Mouse (Mus musculus) heart, embryonic 15.5 days (tissue): ENCODE results near the gene Emb. TPM values are rescaled to one million over a fixed set of nuclear protein-coding genes. Genes with fewer than 3 reads are reported as not detected.
"Not testable (repeated sequence)": the region's sequence is repeated elsewhere in the genome, so short reads cannot be mapped to it uniquely, and the experiment has no call there.

ENCODE experiments used
- ATAC-seq: fragments of 200-750 bp; cut with Nextera tagmentation; replicated peaks from 2 replicates; pipeline ENCODE4 v1.8.0; 2017; ENCODE audit warnings: low read depth, moderate TSS enrichment; ENCODE audit not compliant: insufficient number of reproducible peaks, insufficient read depth, low FRiP score
- H3K27ac ChIP-seq: fragments of 300-500 bp; sonication (generic); 2 replicates; pipeline ENCODE4 v1.5.1; 2015; ENCODE audit warnings: mild to moderate bottlenecking, inconsistent platforms
- H3K27me3 ChIP-seq: fragments of 300-500 bp; sonication (generic); 2 replicates; pipeline ENCODE4 v1.6.1; 2015; ENCODE audit warnings: inconsistent platforms
- H3K36me3 ChIP-seq: fragments of 300-500 bp; sonication (generic); 2 replicates; pipeline ENCODE4 v1.6.1; 2015; ENCODE audit warnings: mild to moderate bottlenecking, inconsistent platforms
- H3K4me1 ChIP-seq: fragments of 300-500 bp; sonication (generic); replicated peaks from 2 replicates; pipeline ENCODE4 v1.6.1; 2015; ENCODE audit warnings: inconsistent platforms
- H3K4me2 ChIP-seq: fragments of 300-500 bp; sonication (generic); 2 replicates; pipeline ENCODE4 v1.6.1; 2015; ENCODE audit warnings: inconsistent platforms, mild to moderate bottlenecking, moderate library complexity
- H3K4me3 ChIP-seq: fragments of 300-500 bp; sonication (generic); 2 replicates; pipeline ENCODE4 v1.5.1; 2015; ENCODE audit warnings: mild to moderate bottlenecking, inconsistent platforms
- H3K9ac ChIP-seq: fragments of 300-500 bp; sonication (generic); 2 replicates; pipeline ENCODE4 v1.6.1; 2015; ENCODE audit warnings: mild to moderate bottlenecking, inconsistent platforms
- H3K9me3 ChIP-seq: fragments of 300-500 bp; sonication (generic); replicated peaks from 2 replicates; pipeline ENCODE4 v1.6.1; 2016; ENCODE audit warnings: inconsistent platforms
- WGBS: fragments of 180-500 bp; shearing (Covaris S2); methylation state at CpG from one replicate; pipeline ENCODE4 v1.1.7; 2015; ENCODE audit warnings: mixed read lengths; 5-methylcytosine and 5-hydroxymethylcytosine counted together
- polyA plus RNA-seq: library from polyadenylated mRNA; unstranded; fragments of >200 nt; fragmentation: Nextera tagmentation; extraction: Ambion mirVana; gene quantifications from 2 replicates; pipeline ENCODE4 v1.2.1, GENCODE M21; 2015

Gene Emb
- 5.7 and 12.6 TPM in 2 replicates for polyA plus RNA-seq

DNA sequence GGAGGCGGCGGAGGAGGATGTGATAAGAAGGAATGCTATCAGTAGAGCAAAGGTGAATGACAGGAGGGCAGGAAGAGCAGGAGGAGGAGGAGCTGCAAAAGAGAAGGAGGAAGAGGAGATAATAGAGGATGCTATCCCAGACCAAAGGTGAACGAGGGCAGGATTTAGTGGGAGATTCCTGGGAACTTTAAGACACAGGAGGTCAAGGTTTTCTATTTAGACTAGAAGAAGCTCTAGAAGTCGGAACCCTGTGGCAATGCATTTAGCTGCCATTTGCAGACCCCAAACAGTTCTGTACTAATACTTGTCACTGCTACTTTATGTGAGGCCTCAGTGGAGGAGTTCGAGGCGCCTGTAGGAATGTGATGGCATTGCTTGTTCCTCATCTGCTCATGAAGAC is at the start of gene Emb:
Gene Emb (plus strand): TSS at position 301 of the 400 bp plus-strand sequence.
- Histone ChIP-seq H3K4me2 (no peak within 1 kb of the TSS), H3K4me1 (no peaks in the 10 kb centered on the region), H3K27me3 (no peaks in the 10 kb centered on the region), H3K27ac (no peak within 1 kb of the TSS), H3K9me3 (no peaks in the 10 kb centered on the region), H3K9ac (no peak within 1 kb of the TSS), H3K4me3 (no peak within 1 kb of the TSS), H3K36me3 (no peaks in the 10 kb centered on the region)
- WGBS = 40% methylated on average over 6 of the region's 6 CpGs
- ATAC-seq = no peak

- no peaks in the 10 kb centered on the region for H3K9me3 ChIP-seq
- H3K9ac ChIP-seq = no peak overlapping the region
- 83% methylated on average over 5 of the region's 5 CpGs for WGBS
- no peak overlapping the region for H3K4me2 ChIP-seq
- no peaks in the 10 kb centered on the region for H3K36me3 ChIP-seq
- ATAC-seq = no peak
- H3K27ac ChIP-seq = no peak overlapping the region
- H3K27me3 ChIP-seq = no peaks in the 10 kb centered on the region
- H3K4me1 ChIP-seq = no peaks in the 10 kb centered on the region
- no peak overlapping the region for H3K4me3 ChIP-seq
These were observed 44.4 kb upstream of the Emb start for GRCm38 (mm10) chr13:117163906-117164305.

DNA sequence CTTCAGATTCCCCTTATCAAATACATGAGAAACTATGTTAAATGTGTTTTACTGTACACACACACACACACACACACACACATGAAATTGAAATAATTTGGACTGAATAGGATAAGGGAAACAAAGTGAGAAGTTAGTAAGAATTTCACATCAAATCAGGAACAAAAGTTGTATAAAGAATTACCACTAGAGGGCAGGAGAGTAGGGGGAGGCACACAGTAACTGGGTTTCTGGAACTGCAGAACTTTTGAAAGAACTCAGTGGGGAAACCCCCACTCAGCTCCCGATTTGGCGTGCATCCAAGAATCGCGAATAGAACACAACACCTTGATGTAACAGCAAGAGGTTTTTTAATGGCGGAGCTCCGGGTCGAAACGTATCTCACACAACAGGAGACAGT is 43.3 kb upstream of the Emb start:
- Histone ChIP-seq H3K4me2 (no peak overlapping the region), H3K4me1 (no peaks in the 10 kb centered on the region), H3K4me3 (no peak overlapping the region), H3K27me3 (no peaks in the 10 kb centered on the region), H3K9me3 (no peaks in the 10 kb centered on the region), H3K9ac (no peak overlapping the region), H3K27ac (no peak overlapping the region), H3K36me3 (no peaks in the 10 kb centered on the region)
- no peak for ATAC-seq
- 84% methylated on average over 8 of the region's 8 CpGs for WGBS

DNA sequence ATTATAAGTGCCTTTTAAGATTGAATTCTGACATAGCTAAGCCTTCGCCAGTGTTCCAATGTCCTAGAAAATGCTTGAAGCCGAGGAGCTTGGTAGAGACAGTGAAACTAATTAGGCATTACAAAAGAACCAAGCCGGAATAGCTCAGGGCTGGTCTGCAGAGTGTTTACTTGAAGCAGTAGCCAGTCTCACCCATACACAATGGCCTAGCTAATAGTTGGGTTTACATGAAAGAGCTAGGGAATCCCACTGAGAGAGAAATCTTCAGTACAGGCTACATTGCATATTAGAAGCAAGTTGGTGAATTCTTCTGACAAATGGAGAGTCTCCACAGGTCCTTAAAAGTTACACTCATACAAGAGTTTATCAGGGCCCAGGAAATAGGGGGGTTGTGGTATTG is 27.4 kb upstream of the Emb start:
- H3K9me3 ChIP-seq, H3K9ac ChIP-seq, H3K4me1 ChIP-seq, ATAC-seq, H3K4me3 ChIP-seq, H3K4me2 ChIP-seq, H3K27me3 ChIP-seq, H3K27ac ChIP-seq, H3K36me3 ChIP-seq: not testable (repeated sequence)
- WGBS = 74% methylated on average over 3 of the region's 3 CpGs

- Histone ChIP-seq H3K4me1 (no peaks in the 10 kb centered on the region), H3K27me3 (no peaks in the 10 kb centered on the region), H3K27ac (no peak overlapping the region), H3K9ac (no peak overlapping the region), H3K9me3 (no peaks in the 10 kb centered on the region), H3K4me2 (no peak overlapping the region), H3K36me3 (no peaks in the 10 kb centered on the region), H3K4me3 (no peak overlapping the region)
- ATAC-seq = no peak
- 70% methylated on average over 6 of the region's 6 CpGs for WGBS
These were observed 25.0 kb upstream of the Emb start for GRCm38 (mm10) chr13:117183288-117183687.

- Histone ChIP-seq H3K4me3 (no peak overlapping the region), H3K27ac (no peak overlapping the region), H3K36me3 (no peaks in the 10 kb centered on the region), H3K4me2 (no peak overlapping the region), H3K4me1 (no peaks in the 10 kb centered on the region), H3K27me3 (no peaks in the 10 kb centered on the region), H3K9me3 (no peaks in the 10 kb centered on the region), H3K9ac (no peak overlapping the region)
- ATAC-seq = no peak
- WGBS = 43% methylated on average over 6 of the region's 6 CpGs
These were observed 23.0 kb upstream of the Emb start for GRCm38 (mm10) chr13:117185329-117185728.

DNA sequence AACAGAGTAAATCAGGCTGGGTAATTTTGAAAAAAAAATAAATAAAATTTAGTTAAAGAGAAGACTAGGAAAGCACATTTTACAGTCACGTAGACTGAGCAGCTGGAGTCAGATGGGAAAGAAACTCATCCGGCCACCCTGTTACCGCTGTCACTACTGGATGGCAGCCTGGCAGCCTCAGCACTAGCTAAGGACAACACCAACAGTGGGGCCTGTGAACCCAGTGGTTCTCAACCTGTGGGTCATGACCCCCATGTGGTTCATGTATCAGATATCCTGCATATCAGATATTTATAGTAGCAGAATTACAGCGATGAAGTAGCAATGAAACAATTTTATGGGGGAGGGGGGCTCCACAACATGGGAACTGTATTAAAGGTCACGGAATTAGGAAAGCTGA is 16.2 kb upstream of the Emb start:
- Histone ChIP-seq H3K36me3 (no peaks in the 10 kb centered on the region), H3K9me3 (no peaks in the 10 kb centered on the region), H3K9ac (no peak overlapping the region), H3K27ac (no peak overlapping the region), H3K27me3 (no peaks in the 10 kb centered on the region), H3K4me3 (no peak overlapping the region), H3K4me2 (no peak overlapping the region), H3K4me1 (no peaks in the 10 kb centered on the region)
- WGBS = 82% methylated on average over 5 of the region's 5 CpGs
- no peak for ATAC-seq

GRCm38 (mm10) chr13:117193422-117193983 is 14.8 kb upstream of the Emb start:
- no peaks in the 10 kb centered on the region for H3K36me3 ChIP-seq
- no peak overlapping the region for H3K9ac ChIP-seq
- no peaks in the 10 kb centered on the region for H3K27me3 ChIP-seq
- no peak overlapping the region for H3K4me2 ChIP-seq
- H3K27ac ChIP-seq = no peak overlapping the region
- H3K4me3 ChIP-seq = no peak overlapping the region
- ATAC-seq = no peak
- no peaks in the 10 kb centered on the region for H3K4me1 ChIP-seq
- no peaks in the 10 kb centered on the region for H3K9me3 ChIP-seq
- 63% methylated on average over 7 of the region's 7 CpGs for WGBS

GRCm38 (mm10) chr13:117195569-117196495 is 12.5 kb upstream of the Emb start:
- ATAC-seq = no peak
- WGBS = 76% methylated on average over 13 of the region's 13 CpGs

GRCm38 (mm10) chr13:117197666-117198065 is 10.7 kb upstream of the Emb start:
- WGBS = 88% methylated on average over 2 of the region's 2 CpGs
- ATAC-seq = no peak

More at GRCm38 (mm10) chr13:117195569-117196495, 12.5 kb upstream of the Emb start:
- H3K9ac ChIP-seq = no peak overlapping the region
- no peaks in the 10 kb centered on the region for H3K4me1 ChIP-seq
- H3K27ac ChIP-seq = no peak overlapping the region
- H3K4me3 ChIP-seq = no peak overlapping the region
- no peaks in the 10 kb centered on the region for H3K27me3 ChIP-seq
- no peaks in the 10 kb centered on the region for H3K9me3 ChIP-seq
- no peaks in the 10 kb centered on the region for H3K36me3 ChIP-seq
- no peak overlapping the region for H3K4me2 ChIP-seq

GRCm38 (mm10) chr13:117198402-117199083 is 9.8 kb upstream of the Emb start:
- ATAC-seq = no peak
- H3K9ac ChIP-seq = no peak overlapping the region
- H3K27me3 ChIP-seq = no peaks in the 10 kb centered on the region
- no peak overlapping the region for H3K27ac ChIP-seq
- H3K4me2 ChIP-seq = no peak overlapping the region
- no peaks in the 10 kb centered on the region for H3K9me3 ChIP-seq
- no peaks in the 10 kb centered on the region for H3K4me1 ChIP-seq
- WGBS = 89% methylated on average over 7 of the region's 7 CpGs
- no peak overlapping the region for H3K4me3 ChIP-seq
- no peaks in the 10 kb centered on the region for H3K36me3 ChIP-seq

More at GRCm38 (mm10) chr13:117197666-117198065, 10.7 kb upstream of the Emb start:
- Histone ChIP-seq H3K36me3 (no peaks in the 10 kb centered on the region), H3K9ac (no peak overlapping the region), H3K27ac (no peak overlapping the region), H3K4me3 (no peak overlapping the region), H3K4me2 (no peak overlapping the region), H3K9me3 (no peaks in the 10 kb centered on the region), H3K4me1 (no peaks in the 10 kb centered on the region), H3K27me3 (no peaks in the 10 kb centered on the region)
